Mouse (Mus musculus) midbrain, embryonic 16.5 days (tissue): ENCODE data around the gene Hspa4. TPM values are rescaled to one million over a fixed set of nuclear protein-coding genes. Genes with fewer than 3 reads are reported as not detected.
"Not testable (repeated sequence)": the region's sequence is repeated elsewhere in the genome, so short reads cannot be mapped to it uniquely, and the experiment has no call there.

Experiments
- ATAC-seq: fragments of 200-750 bp; cut with Nextera tagmentation; 2 replicates; pipeline ENCODE4 v1.8.0; 2017; ENCODE audit warnings: moderate TSS enrichment
- H3K27ac ChIP-seq: fragments of 300-500 bp; sonication (generic); 2 replicates; pipeline ENCODE4 v1.5.1; 2014; ENCODE audit warnings: mild to moderate bottlenecking, low read length, mixed read lengths
- H3K27me3 ChIP-seq: fragments of 300-500 bp; sonication (generic); 2 replicates; pipeline ENCODE4 v1.6.1; 2014; ENCODE audit warnings: low read depth, low read length, mixed read lengths; ENCODE audit not compliant: control insufficient read depth, insufficient read depth
- H3K36me3 ChIP-seq: fragments of 300-500 bp; sonication (generic); 2 replicates; pipeline ENCODE4 v1.6.1; 2014; ENCODE audit warnings: mild to moderate bottlenecking, low read length, moderate library complexity, mixed read lengths; ENCODE audit not compliant: control insufficient read depth, insufficient read depth
- H3K4me1 ChIP-seq: fragments of 300-500 bp; sonication (generic); 2 replicates; pipeline ENCODE4 v1.6.1; 2014; ENCODE audit warnings: mild to moderate bottlenecking, low read length, mixed read lengths; ENCODE audit not compliant: control insufficient read depth, insufficient read depth
- H3K4me2 ChIP-seq: fragments of 300-500 bp; sonication (generic); 2 replicates; pipeline ENCODE4 v1.6.1; 2014; ENCODE audit warnings: mild to moderate bottlenecking, low read length, mixed read lengths
- H3K4me3 ChIP-seq: fragments of 300-500 bp; sonication (generic); 2 replicates; pipeline ENCODE4 v1.5.1; 2014; ENCODE audit warnings: low read depth, mild to moderate bottlenecking, low read length, moderate library complexity, mixed read lengths
- H3K9ac ChIP-seq: fragments of 300-500 bp; sonication (generic); 2 replicates; pipeline ENCODE4 v1.6.1; 2014; ENCODE audit warnings: low read depth, low read length, mixed read lengths
- H3K9me3 ChIP-seq: fragments of 300-500 bp; sonication (generic); replicated peaks from 2 replicates; pipeline ENCODE4 v1.6.1; 2014; ENCODE audit warnings: mild to moderate bottlenecking, low read length, mixed read lengths; ENCODE audit not compliant: control insufficient read depth, poor library complexity, severe bottlenecking
- WGBS: fragments of 180-500 bp; shearing (Covaris S2); extraction: QIAGEN DNeasy Blood & Tissue Kit; methylation state at CpG from one replicate; pipeline ENCODE4 v1.1.7; 2014; 5-methylcytosine and 5-hydroxymethylcytosine counted together
- polyA plus RNA-seq: library from polyadenylated mRNA; unstranded; fragments of >200 nt; fragmentation: Nextera tagmentation; extraction: Ambion mirVana; gene quantifications from 2 replicates; pipeline ENCODE4 v1.2.1, GENCODE M21; 2015

The Hspa4 gene
- polyA plus RNA-seq, 1 experiment from 2014 or later, result 37.9 TPM

- ATAC-seq, result no peak
- H3K4me3 ChIP-seq, result no peak overlapping the region
- no peaks in the 10 kb centered on the region for H3K9me3 ChIP-seq
- no peak overlapping the region for H3K27ac ChIP-seq
- H3K4me2 ChIP-seq, result no peak overlapping the region
- H3K27me3 ChIP-seq, result no peaks in the 10 kb centered on the region
- WGBS, result 89% methylated on average over 14 of the region's 14 CpGs
- peaks cover 26% of the 10 kb centered on the region for H3K36me3 ChIP-seq
- no peaks in the 10 kb centered on the region for H3K4me1 ChIP-seq
- H3K9ac ChIP-seq, result no peak overlapping the region
Measured at GRCm38 (mm10) chr11:53332076-53332680, 31.9 kb upstream of the Hspa4 start.

GRCm38 (mm10) chr11:53331121-53331520, 30.9 kb upstream of the Hspa4 start:
- Histone ChIP-seq H3K4me3 (no peak overlapping the region), H3K27ac (no peak overlapping the region), H3K4me1 (no peaks in the 10 kb centered on the region), H3K9me3 (no peaks in the 10 kb centered on the region), H3K4me2 (no peak overlapping the region), H3K27me3 (no peaks in the 10 kb centered on the region), H3K36me3 (peaks cover 26% of the 10 kb centered on the region), H3K9ac (no peak overlapping the region)
- WGBS, result 98% methylated on average over 6 of the region's 6 CpGs
- no peak for ATAC-seq

- no peak overlapping the region for H3K27ac ChIP-seq
- peaks cover 5% of the 10 kb centered on the region for H3K4me1 ChIP-seq
- no peaks in the 10 kb centered on the region for H3K27me3 ChIP-seq
- H3K4me3 ChIP-seq, result no peak overlapping the region
- H3K36me3 ChIP-seq, result peaks cover 26% of the 10 kb centered on the region
- ATAC-seq, result no peak
- no peak overlapping the region for H3K4me2 ChIP-seq
- no peaks in the 10 kb centered on the region for H3K9me3 ChIP-seq
- H3K9ac ChIP-seq, result no peak overlapping the region
- 96% methylated on average over 7 of the region's 7 CpGs for WGBS
Measured at GRCm38 (mm10) chr11:53330325-53330724, 30.1 kb upstream of the Hspa4 start.

GRCm38 (mm10) chr11:53324512-53324968, 24.3 kb upstream of the Hspa4 start, which contains the start of gene Zcchc10:
Gene Zcchc10 (plus strand): TSS chr11:53324679.
- Histone ChIP-seq H3K9me3 (no peaks in the 10 kb centered on the region), H3K9ac (peak within 1 kb of the TSS; percentile 73), H3K27ac (peak within 1 kb of the TSS; percentile 80), H3K36me3 (peaks cover 10% of the 10 kb centered on the region; the same call in 1 of the 2 replicates), H3K27me3 (no peaks in the 10 kb centered on the region), H3K4me1 (peaks cover 9% of the 10 kb centered on the region), H3K4me2 (peak within 1 kb of the TSS; percentile 61), H3K4me3 (peak within 1 kb of the TSS; percentile 84)
- under 1% methylated on average over 21 of the region's 21 CpGs for WGBS
- ATAC-seq, result peak; percentile 96

GRCm38 (mm10) chr11:53319867-53320266, 19.6 kb upstream of the Hspa4 start:
- H3K4me3 ChIP-seq, H3K9ac ChIP-seq, H3K27me3 ChIP-seq, H3K9me3 ChIP-seq, H3K36me3 ChIP-seq, H3K27ac ChIP-seq, H3K4me1 ChIP-seq, H3K4me2 ChIP-seq, ATAC-seq: not testable (repeated sequence)
- 95% methylated on average over 13 of the region's 13 CpGs for WGBS

GRCm38 (mm10) chr11:53318568-53318967, 18.3 kb upstream of the Hspa4 start:
- not testable (repeated sequence) for ATAC-seq, H3K27me3 ChIP-seq
- 79% methylated on average over 2 of the region's 3 CpGs for WGBS

GRCm38 (mm10) chr11:53318041-53318440, 17.8 kb upstream of the Hspa4 start:
- H3K27ac ChIP-seq, result no peak overlapping the region
- H3K4me2 ChIP-seq, result no peak overlapping the region
- no peaks in the 10 kb centered on the region for H3K4me1 ChIP-seq
- no peak for ATAC-seq
- H3K36me3 ChIP-seq, result no peaks in the 10 kb centered on the region
- WGBS, result 90% methylated on average over 7 of the region's 7 CpGs
- H3K27me3 ChIP-seq, result no peaks in the 10 kb centered on the region
- no peak overlapping the region for H3K9ac ChIP-seq
- H3K4me3 ChIP-seq, result no peak overlapping the region
- no peaks in the 10 kb centered on the region for H3K9me3 ChIP-seq

More at GRCm38 (mm10) chr11:53318568-53318967, 18.3 kb upstream of the Hspa4 start:
- H3K27ac ChIP-seq, H3K4me3 ChIP-seq, H3K9ac ChIP-seq, H3K9me3 ChIP-seq, H3K36me3 ChIP-seq, H3K4me1 ChIP-seq, H3K4me2 ChIP-seq: not testable (repeated sequence)

GRCm38 (mm10) chr11:53316996-53317395, 16.7 kb upstream of the Hspa4 start:
- ATAC-seq, result no peak
- H3K4me3 ChIP-seq, result no peak overlapping the region
- no peaks in the 10 kb centered on the region for H3K36me3 ChIP-seq
- no peak overlapping the region for H3K27ac ChIP-seq
- H3K27me3 ChIP-seq, result no peaks in the 10 kb centered on the region
- H3K4me2 ChIP-seq, result no peak overlapping the region
- no peak overlapping the region for H3K9ac ChIP-seq
- WGBS, result 54% methylated on average over 6 of the region's 6 CpGs
- no peaks in the 10 kb centered on the region for H3K4me1 ChIP-seq
- H3K9me3 ChIP-seq, result no peaks in the 10 kb centered on the region

GRCm38 (mm10) chr11:53314770-53315173, 14.5 kb upstream of the Hspa4 start:
- H3K27ac ChIP-seq, result no peak overlapping the region
- H3K4me2 ChIP-seq, result no peak overlapping the region
- H3K4me3 ChIP-seq, result no peak overlapping the region
- no peaks in the 10 kb centered on the region for H3K4me1 ChIP-seq
- WGBS, result 77% methylated on average over 1 of the region's 1 CpGs
- ATAC-seq, result no peak
- no peaks in the 10 kb centered on the region for H3K36me3 ChIP-seq
- no peaks in the 10 kb centered on the region for H3K27me3 ChIP-seq
- H3K9ac ChIP-seq, result no peak overlapping the region
- H3K9me3 ChIP-seq, result no peaks in the 10 kb centered on the region
